In the genomic region with DNA sequence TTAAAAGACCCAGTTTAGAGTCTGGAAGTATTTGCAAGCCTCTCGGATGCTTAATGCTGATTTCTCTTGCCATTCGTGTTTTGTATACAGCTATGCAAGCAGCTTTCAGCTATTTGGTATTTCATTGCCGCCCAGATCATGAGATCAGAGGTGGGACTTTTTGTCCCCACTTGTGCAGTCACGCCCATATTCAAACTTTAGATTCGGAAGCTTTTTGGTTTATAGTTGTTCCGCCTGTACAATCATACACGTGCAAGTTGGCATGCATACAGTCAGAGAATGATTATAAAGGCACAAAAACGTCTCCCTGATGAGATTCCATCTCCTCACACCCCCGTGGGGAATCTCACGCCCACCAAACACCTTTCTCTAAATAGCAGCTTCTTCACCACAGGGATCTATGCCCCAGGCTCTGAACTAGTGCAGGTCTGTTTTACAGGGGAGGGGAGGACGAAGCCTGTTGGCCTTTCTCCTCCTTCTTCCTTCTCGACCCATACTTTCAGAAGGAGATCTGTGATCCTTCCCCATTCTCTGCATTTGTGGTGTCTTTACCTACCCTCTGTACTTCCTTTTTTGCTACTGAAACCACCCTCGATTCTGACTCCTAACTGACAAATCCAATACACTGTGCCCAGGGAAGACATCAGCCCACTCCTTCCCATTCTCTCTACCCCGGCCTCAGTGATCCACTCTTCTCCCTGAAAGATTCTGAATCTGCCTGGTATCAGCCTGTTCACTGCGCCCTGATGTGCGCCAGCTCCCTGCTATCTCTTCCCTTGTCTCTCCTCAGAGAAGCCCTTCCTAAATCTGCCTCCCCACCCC, we compare ENCODE assay signal across 1 mouse cellular context.
TF ChIP-seq lines count a peak whose summit lies in the region.

No protein-coding gene starts in this region.

TF ChIP-seq in MEL, 35 proteins besides CTCF, POLR2A, EP300 and RAD21 (continued from another document):
- TF ChIP-seq BHLHE40 (IDR thresholded peaks at IDR 0.05; ENCODE audit: borderline replicate concordance, low read depth, low read length) (peak; percentile 92), NRF1 (IDR thresholded peaks at IDR 0.05; ENCODE audit: insufficient read depth, low read depth, low read length, poor library complexity, severe bottlenecking) (no peak), SIN3A (IDR thresholded peaks at IDR 0.05; ENCODE audit: low read length) (peak; percentile 56), MAZ (IDR thresholded peaks at IDR 0.05; ENCODE audit: low read depth, low read length) (no peak; the same call in 1 of the 2 replicates), POLR2AphosphoS2 (IDR thresholded peaks at IDR 0.05; ENCODE audit: low read length) (peak; percentile 38; the same call in 1 of the 2 replicates), USF2 (IDR thresholded peaks at IDR 0.05; ENCODE audit: borderline replicate concordance in 1 of 2, insufficient read depth in 1 of 2, low read depth in 1 of 2, low read length in 2 of 2) (no peak), ZKSCAN1 (IDR thresholded peaks at IDR 0.05; ENCODE audit: low read depth, low read length) (0 out of 2 replicates have a peak, but pooled peaks have one; percentile 36), GABPA (IDR thresholded peaks at IDR 0.05; ENCODE audit: low read depth, low read length) (no peak), E2F4 (IDR thresholded peaks at IDR 0.05; ENCODE audit: borderline replicate concordance, low read depth, low read length) (no peak), ETS1 (IDR thresholded peaks at IDR 0.05; ENCODE audit: low read depth, low read length) (peak; percentile 62), MAX (IDR thresholded peaks at IDR 0.05; ENCODE audit: low read length) (peak; percentile 75), ZMIZ1 (IDR thresholded peaks at IDR 0.05; ENCODE audit: low read depth, low read length) (no peak), ELF1 (IDR thresholded peaks at IDR 0.05; ENCODE audit: low read depth, low read length) (no peak), MAFK (IDR thresholded peaks at IDR 0.05; ENCODE audit: borderline replicate concordance, low read depth, low read length) (no peak), GATA1 (IDR thresholded peaks at IDR 0.05; ENCODE audit: low read depth, low read length) (no peak), ZNF384 (IDR thresholded peaks at IDR 0.05; ENCODE audit: low read depth, low read length) (no peak), KAT2A (conservative IDR thresholded peaks at IDR 0.05; ENCODE audit: low read depth, low read length) (no peak), CHD1 (IDR thresholded peaks at IDR 0.05; ENCODE audit: low read depth, low read length) (0 out of 2 replicates have a peak, but pooled peaks have one; percentile 42), MXI1 (IDR thresholded peaks at IDR 0.05; ENCODE audit: low read depth, low read length) (peak; percentile 89), TAL1 (IDR thresholded peaks at IDR 0.05; ENCODE audit: low read length) (no peak), TCF12 (IDR thresholded peaks at IDR 0.05; ENCODE audit: low read depth, low read length) (peak; percentile 17; the same call in 1 of the 2 replicates), HCFC1 (IDR thresholded peaks at IDR 0.05; ENCODE audit: low read depth, low read length) (no peak), ZC3H11A (IDR thresholded peaks at IDR 0.05; ENCODE audit: low read depth, low read length) (no peak), TBP (IDR thresholded peaks at IDR 0.05; ENCODE audit: low read depth, low read length) (peak; percentile 66; the same call in 1 of the 2 replicates), UBTF (IDR thresholded peaks at IDR 0.05; ENCODE audit: borderline replicate concordance, insufficient read depth, low read depth, low read length) (no peak), RCOR1 (IDR thresholded peaks at IDR 0.05; ENCODE audit: low read depth, low read length) (peak; percentile 7; the same call in 1 of the 2 replicates)
